Mouse (Mus musculus) kidney, adult 2 months (tissue): ENCODE measurements around the gene Cbr2. TPM values are rescaled to one million over a fixed set of nuclear protein-coding genes. Genes with fewer than 3 reads are reported as not detected.

ENCODE experiments used
- DNase-seq: peaks from one replicate; pipeline ENCODE4 v3.0.0; 2021
- H3K27ac ChIP-seq: fragments of 200-500 bp; 2 replicates; pipeline ENCODE4 v1.5.1; 2012; ENCODE audit warnings: low read depth, low read length, control low read depth, inconsistent platforms; ENCODE audit not compliant: insufficient read depth
- H3K27me3 ChIP-seq: fragments of 200-500 bp; replicated peaks from 2 replicates; pipeline ENCODE4 v1.6.1; 2012; ENCODE audit warnings: mild to moderate bottlenecking, moderate library complexity, low read length, inconsistent platforms; ENCODE audit not compliant: control insufficient read depth, insufficient read depth
- H3K36me3 ChIP-seq: fragments of 200-500 bp; 2 replicates; pipeline ENCODE4 v1.6.1; 2012; ENCODE audit warnings: mild to moderate bottlenecking, moderate library complexity, low read length, inconsistent platforms; ENCODE audit not compliant: control insufficient read depth, insufficient read depth
- H3K4me1 ChIP-seq: fragments of 200-500 bp; 2 replicates; pipeline ENCODE4 v1.6.1; 2011; ENCODE audit warnings: low read length; ENCODE audit not compliant: control insufficient read depth, insufficient read depth
- H3K4me3 ChIP-seq: fragments of 200-500 bp; 2 replicates; pipeline ENCODE4 v1.5.1; 2011; ENCODE audit warnings: mild to moderate bottlenecking, low read depth, low read length, control low read depth; ENCODE audit not compliant: insufficient read depth
- CTCF ChIP-seq: fragments of 200-500 bp; conservative IDR thresholded peaks from 2 replicates; pipeline ENCODE4 v1.5.1; 2011; ENCODE audit warnings: low read depth, mild to moderate bottlenecking, control low read depth, low read length, moderate library complexity, mixed read lengths; ENCODE audit not compliant: insufficient read depth, insufficient read length
- POLR2A ChIP-seq: fragments of 200-500 bp; IDR thresholded peaks from one replicate; pipeline ENCODE4 v1.6.1; 2011; ENCODE audit warnings: low read depth, low read length, control low read depth
- WGBS: fragments of 180-500 bp; shearing (Covaris S2); methylation state at CpG from one replicate; pipeline ENCODE4 v1.1.7; 2018; 5-methylcytosine and 5-hydroxymethylcytosine counted together
- polyA plus RNA-seq: library from polyadenylated mRNA; depleted of rRNA; stranded (reverse); fragments of >200 nt; gene quantifications from 2 replicates; pipeline ENCODE4 v1.2.3, GENCODE M21; 2012

The Cbr2 gene
- polyA plus RNA-seq, 1 experiment: 31.3 TPM

- no peak for DNase-seq
- WGBS: 64% methylated on average over 5 of the region's 5 CpGs
- no peaks in the 10 kb centered on the region for H3K27me3 ChIP-seq
- TF ChIP-seq CTCF (no peak), POLR2A (no peak)
- H3K4me1 ChIP-seq: peaks cover 10% of the 10 kb centered on the region; the same call in 1 of the 2 replicates
- no peak overlapping the region for H3K27ac ChIP-seq
- no peak overlapping the region for H3K4me3 ChIP-seq
- no peaks in the 10 kb centered on the region for H3K36me3 ChIP-seq
Observed at GRCm38 (mm10) chr11:120710672-120711071, 21.2 kb downstream of the Cbr2 start.

- TF ChIP-seq POLR2A (no peak), CTCF (no peak)
- Histone ChIP-seq H3K27me3 (no peaks in the 10 kb centered on the region), H3K4me3 (no peak overlapping the region), H3K4me1 (peaks cover 10% of the 10 kb centered on the region; the same call in 1 of the 2 replicates), H3K36me3 (no peaks in the 10 kb centered on the region), H3K27ac (no peak overlapping the region)
- 68% methylated on average over 2 of the region's 2 CpGs for WGBS
- DNase-seq: peak; percentile 39
Observed at GRCm38 (mm10) chr11:120709551-120709950, 22.4 kb downstream of the Cbr2 start.

GRCm38 (mm10) chr11:120707969-120708368 is 23.9 kb downstream of the Cbr2 start:
- Histone ChIP-seq H3K27me3 (no peaks in the 10 kb centered on the region), H3K4me1 (peaks cover 2% of the 10 kb centered on the region; the same call in 1 of the 2 replicates), H3K4me3 (no peak overlapping the region), H3K36me3 (no peaks in the 10 kb centered on the region), H3K27ac (no peak overlapping the region)
- WGBS: 74% methylated on average over 5 of the region's 5 CpGs
- TF ChIP-seq CTCF (no peak), POLR2A (no peak)
- DNase-seq: no peak

GRCm38 (mm10) chr11:120707225-120707624 is 24.7 kb downstream of the Cbr2 start:
- Histone ChIP-seq H3K36me3 (no peaks in the 10 kb centered on the region), H3K27ac (no peak overlapping the region), H3K4me1 (no peaks in the 10 kb centered on the region), H3K4me3 (no peak overlapping the region), H3K27me3 (no peaks in the 10 kb centered on the region)
- DNase-seq: no peak
- TF ChIP-seq POLR2A (no peak), CTCF (no peak)
- 62% methylated on average over 12 of the region's 12 CpGs for WGBS

- Histone ChIP-seq H3K4me3 (no peak overlapping the region), H3K4me1 (no peaks in the 10 kb centered on the region), H3K36me3 (no peaks in the 10 kb centered on the region), H3K27ac (no peak overlapping the region), H3K27me3 (no peaks in the 10 kb centered on the region)
- no peak for TF ChIP-seq CTCF
- no peak for TF ChIP-seq POLR2A
- 82% methylated on average over 5 of the region's 5 CpGs for WGBS
- no peak for DNase-seq
Observed at GRCm38 (mm10) chr11:120706120-120706519, 25.8 kb downstream of the Cbr2 start.

GRCm38 (mm10) chr11:120704486-120705325 is 27.2 kb downstream of the Cbr2 start:
- H3K27me3 ChIP-seq: no peaks in the 10 kb centered on the region
- no peak overlapping the region for H3K4me3 ChIP-seq
- no peaks in the 10 kb centered on the region for H3K4me1 ChIP-seq
- no peak for DNase-seq
- 71% methylated on average over 8 of the region's 8 CpGs for WGBS
- no peak for TF ChIP-seq CTCF
- TF ChIP-seq POLR2A: no peak
- H3K36me3 ChIP-seq: no peaks in the 10 kb centered on the region
- no peak overlapping the region for H3K27ac ChIP-seq

GRCm38 (mm10) chr11:120703696-120704454 is 28.0 kb downstream of the Cbr2 start:
- TF ChIP-seq POLR2A (no peak), CTCF (no peak)
- no peak for DNase-seq
- H3K36me3 ChIP-seq: no peaks in the 10 kb centered on the region
- H3K27ac ChIP-seq: no peak overlapping the region
- 72% methylated on average over 15 of the region's 15 CpGs for WGBS
- no peak overlapping the region for H3K4me3 ChIP-seq
- no peaks in the 10 kb centered on the region for H3K4me1 ChIP-seq
- no peaks in the 10 kb centered on the region for H3K27me3 ChIP-seq
